Mouse (Mus musculus): ENCODE measurements around the gene Gm9970. TPM values are rescaled to one million over a fixed set of nuclear protein-coding genes. Genes with fewer than 3 reads are reported as not detected.
A peak's percentile ranks its signal among the peaks of the same experiment; 100 is the strongest.
"Not testable (repeated sequence)": the region's sequence is repeated elsewhere in the genome, so short reads cannot be mapped to it uniquely, and the experiment has no call there.

Gm9970 gene
- polyA plus RNA-seq, 1 experiment = 0.28 TPM

- no peak for DNase-seq (ENCODE audit: low spot score)
Observed at GRCm38 (mm10) chr5:31222696-31223095, 18.3 kb downstream of the Gm9970 start.

- no peak for DNase-seq (ENCODE audit: low spot score)
Observed at GRCm38 (mm10) chr5:31221304-31221945, 19.6 kb downstream of the Gm9970 start.

- peak; percentile 98 for DNase-seq (ENCODE audit: low spot score)
Observed at GRCm38 (mm10) chr5:31220448-31221303, 20.4 kb downstream of the Gm9970 start, which contains the start of gene Ppm1g. TSS of gene Ppm1g (minus strand) at chr5:31220687.

- no peak for DNase-seq (ENCODE audit: low spot score)
Observed at GRCm38 (mm10) chr5:31219911-31220447, 21.1 kb downstream of the Gm9970 start.

- DNase-seq (ENCODE audit: low spot score) = no peak
Observed at GRCm38 (mm10) chr5:31219474-31219873, 21.6 kb downstream of the Gm9970 start.

GRCm38 (mm10) chr5:31219070-31219469 lies 22.0 kb downstream of the Gm9970 start:
- DNase-seq (ENCODE audit: low spot score) = no peak

GRCm38 (mm10) chr5:31218294-31218693 lies 22.7 kb downstream of the Gm9970 start:
- DNase-seq (ENCODE audit: low spot score) = no peak

GRCm38 (mm10) chr5:31216554-31216953 lies 24.5 kb downstream of the Gm9970 start:
- not testable (repeated sequence) for DNase-seq (ENCODE audit: low spot score)

- DNase-seq (ENCODE audit: low spot score) = no peak
Observed at GRCm38 (mm10) chr5:31204421-31204820, 36.6 kb downstream of the Gm9970 start.

- no peak for DNase-seq (ENCODE audit: low spot score)
Observed at GRCm38 (mm10) chr5:31203866-31204265, 37.2 kb downstream of the Gm9970 start.

GRCm38 (mm10) chr5:31202933-31203332 lies 38.1 kb downstream of the Gm9970 start:
- no peak for DNase-seq (ENCODE audit: low spot score)

GRCm38 (mm10) chr5:31201742-31202590 lies 39.1 kb downstream of the Gm9970 start, which contains the start of gene Zfp513:
TSS of gene Zfp513 (minus strand) at chr5:31202303.
- DNase-seq (ENCODE audit: low spot score) = peak; percentile 84

- DNase-seq (ENCODE audit: low spot score) = no peak
Observed at GRCm38 (mm10) chr5:31201042-31201741, 39.8 kb downstream of the Gm9970 start.

GRCm38 (mm10) chr5:31200327-31200768 lies 40.7 kb downstream of the Gm9970 start:
- no peak for DNase-seq (ENCODE audit: low spot score)

- no peak for DNase-seq (ENCODE audit: low spot score)
Observed at GRCm38 (mm10) chr5:31199893-31200292, 41.1 kb downstream of the Gm9970 start.

GRCm38 (mm10) chr5:31199321-31199892 lies 41.6 kb downstream of the Gm9970 start:
- no peak for DNase-seq (ENCODE audit: low spot score)

- no peak for DNase-seq (ENCODE audit: low spot score)
Observed at GRCm38 (mm10) chr5:31198616-31199320, 42.3 kb downstream of the Gm9970 start.

- no peak for DNase-seq (ENCODE audit: low spot score)
Observed at GRCm38 (mm10) chr5:31198170-31198569, 42.9 kb downstream of the Gm9970 start.

GRCm38 (mm10) chr5:31197072-31197471 lies 44.0 kb downstream of the Gm9970 start:
- no peak for DNase-seq (ENCODE audit: low spot score)

GRCm38 (mm10) chr5:31196207-31196606 lies 44.8 kb downstream of the Gm9970 start:
- no peak for DNase-seq (ENCODE audit: low spot score)

All from urinary bladder, adult 2 months (tissue).